Mouse (Mus musculus): ENCODE results near the gene Rxra.

The Rxra gene

GRCm38 (mm10) chr2:27676106-27676477 is at the start of gene Rxra:
Gene Rxra (plus strand): TSS chr2:27676440.
- DNase-seq (ENCODE audit: low read depth, low spot score), result no peak

- DNase-seq (ENCODE audit: low read depth, low spot score), result no peak
These were observed 49.6 kb upstream of the Rxra start for GRCm38 (mm10) chr2:27626604-27627003.

GRCm38 (mm10) chr2:27630601-27631285 is 45.5 kb upstream of the Rxra start:
- DNase-seq (ENCODE audit: low read depth, low spot score), result no peak

DNA sequence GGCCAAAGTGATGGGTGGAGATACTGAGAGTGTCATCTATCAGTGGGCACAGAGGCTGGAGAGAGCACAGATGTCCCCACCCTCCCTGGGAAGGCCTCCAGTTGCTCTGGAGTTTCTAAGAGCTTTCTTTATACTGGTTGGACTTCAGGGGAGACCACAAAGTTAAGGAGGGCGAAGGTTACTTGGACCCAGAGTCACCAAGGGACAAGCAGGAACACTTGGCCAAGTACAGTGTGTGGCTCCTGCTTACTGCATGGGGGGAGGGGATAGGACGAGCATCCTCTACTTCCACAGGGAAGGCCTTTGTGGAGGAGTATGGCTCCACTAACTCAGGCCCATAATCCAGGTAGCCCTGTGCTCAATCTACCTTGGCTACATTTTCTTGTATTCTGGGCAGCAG is 42.8 kb upstream of the Rxra start:
- DNase-seq (ENCODE audit: low read depth, low spot score), result no peak

DNA sequence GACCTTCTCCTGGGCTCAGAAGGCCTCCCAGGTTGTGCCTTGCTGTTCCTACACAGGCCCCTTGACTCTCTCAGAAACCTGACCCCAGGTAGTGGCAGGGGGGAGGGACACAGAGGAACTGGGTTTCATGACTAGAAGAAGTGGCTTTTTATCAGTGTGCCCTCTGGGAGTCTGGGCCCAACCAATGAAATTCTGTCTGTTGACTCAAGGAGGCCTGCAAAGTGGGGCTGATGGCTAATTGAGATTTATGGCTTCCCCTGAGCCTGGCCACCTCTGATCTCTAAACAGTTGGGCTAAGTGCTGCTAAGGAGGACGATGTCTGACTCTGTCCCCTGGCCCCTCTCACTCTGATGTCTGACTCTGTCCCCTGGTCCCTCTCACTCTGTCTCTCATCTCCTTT is 42.2 kb upstream of the Rxra start:
- DNase-seq (ENCODE audit: low read depth, low spot score), result no peak

GRCm38 (mm10) chr2:27635147-27635738 is 41.0 kb upstream of the Rxra start:
- DNase-seq (ENCODE audit: low read depth, low spot score), result no peak

DNA sequence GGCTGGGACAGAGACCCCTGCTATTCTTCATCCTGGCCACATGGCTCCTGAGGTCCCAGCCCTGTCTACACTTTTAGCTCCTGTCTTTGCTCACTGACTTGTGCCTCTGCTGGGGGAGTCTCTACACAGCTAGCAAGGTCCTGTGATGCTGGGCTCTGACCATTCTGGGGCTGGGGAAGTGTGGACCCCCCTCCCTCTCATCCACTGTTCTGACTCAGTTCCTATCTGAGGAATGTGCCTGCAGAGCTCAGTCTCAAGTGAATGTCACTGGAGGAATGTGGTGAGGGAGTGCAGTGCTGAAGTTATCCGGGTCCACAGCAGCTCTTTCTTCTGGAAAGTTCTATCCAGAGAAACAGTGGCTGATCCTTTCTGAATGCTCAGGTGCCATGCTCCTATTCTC is 39.4 kb upstream of the Rxra start:
- no peak for DNase-seq (ENCODE audit: low read depth, low spot score)

- no peak for DNase-seq (ENCODE audit: low read depth, low spot score)
These were observed 38.9 kb upstream of the Rxra start for GRCm38 (mm10) chr2:27637281-27637896.

DNA sequence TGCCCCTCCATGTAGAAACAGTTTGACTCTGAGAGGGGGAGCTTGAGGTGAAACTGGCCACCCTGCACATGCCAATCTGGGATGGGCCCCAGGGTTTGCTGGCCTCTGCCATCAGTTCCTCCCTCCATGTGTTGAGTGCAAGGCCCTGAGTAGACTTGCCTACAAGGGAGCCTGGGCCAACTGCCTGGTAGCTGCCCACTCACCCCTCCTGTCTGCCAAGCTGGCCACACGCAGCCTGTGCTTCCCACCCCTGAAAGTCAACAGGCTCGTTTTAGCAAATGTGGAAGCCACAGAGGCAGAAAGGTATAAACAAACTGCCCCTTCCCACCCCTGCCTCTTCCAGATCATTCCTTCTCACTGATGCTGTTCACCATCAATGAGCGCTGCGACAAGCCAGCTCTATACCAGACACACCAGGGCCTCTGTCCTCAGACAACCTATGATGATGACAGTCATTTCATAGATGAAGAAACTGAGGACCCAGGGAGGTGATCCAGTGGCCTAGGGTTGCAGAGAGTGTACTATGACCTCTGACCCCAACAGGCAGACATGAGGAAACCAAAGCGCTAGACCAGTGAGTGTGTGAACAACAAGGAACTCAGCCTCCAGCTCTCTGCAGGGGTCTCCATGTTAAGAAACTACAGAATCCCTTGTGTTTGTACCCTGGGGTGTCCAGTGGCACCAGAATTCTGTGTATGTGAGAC is 36.5 kb upstream of the Rxra start:
- no peak for DNase-seq (ENCODE audit: low read depth, low spot score)

DNA sequence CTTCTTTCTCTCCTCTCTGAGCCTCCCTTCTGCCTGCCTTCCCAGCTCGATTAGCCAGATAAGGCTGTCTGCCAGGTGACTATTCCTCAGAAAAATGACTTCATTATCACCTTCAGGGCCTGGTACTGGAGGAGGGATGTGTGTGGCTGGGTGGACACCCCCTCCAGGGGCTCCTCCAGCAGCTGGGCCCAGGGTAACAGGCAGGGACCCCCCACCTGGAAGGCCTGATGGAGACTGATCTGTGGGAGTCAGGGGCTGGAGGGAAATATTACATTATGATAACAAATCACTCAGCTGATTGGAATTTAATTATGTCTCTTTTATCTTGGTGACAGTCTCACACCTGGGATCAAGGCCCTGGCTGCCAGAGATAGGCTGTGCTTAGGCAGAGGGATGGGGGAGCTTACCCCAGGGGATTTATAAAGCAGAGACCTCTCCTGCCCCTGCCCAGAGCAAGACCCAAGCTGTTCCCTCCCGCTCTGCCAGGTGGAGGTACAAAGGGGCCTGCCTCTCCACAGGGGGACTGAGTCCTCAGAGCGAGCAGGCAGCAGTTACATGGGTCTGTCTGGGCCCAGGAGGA is 35.2 kb upstream of the Rxra start:
- DNase-seq (ENCODE audit: low read depth, low spot score), result no peak

DNA sequence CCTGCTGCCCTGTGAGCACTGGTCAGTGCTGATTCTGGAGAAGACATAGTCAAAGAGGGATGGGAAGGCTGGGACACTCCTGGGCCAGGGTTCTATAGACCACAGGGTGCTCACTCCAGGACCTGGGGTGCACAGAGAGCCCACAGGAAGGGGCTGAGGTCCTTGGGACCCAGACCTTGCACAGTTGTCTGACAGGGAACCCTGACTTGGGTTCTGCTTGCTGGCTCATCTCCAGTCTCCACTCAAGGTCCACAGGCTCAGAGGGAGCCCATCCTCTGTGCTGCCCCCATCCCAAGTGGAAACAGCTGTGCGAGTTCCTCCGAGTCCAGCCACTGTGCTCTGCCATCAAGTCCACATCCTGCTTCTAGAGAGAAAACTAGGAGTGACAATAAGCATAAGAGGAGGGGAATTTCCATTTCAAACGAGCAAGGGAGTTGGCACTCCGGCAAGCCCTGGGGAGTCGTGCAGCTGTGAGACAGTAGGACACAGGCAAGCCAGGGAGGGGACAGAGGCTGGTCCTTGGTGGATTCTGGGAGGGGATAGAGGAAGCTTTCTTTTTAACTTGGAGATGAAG is 31.6 kb upstream of the Rxra start:
- no peak for DNase-seq (ENCODE audit: low read depth, low spot score)

DNA sequence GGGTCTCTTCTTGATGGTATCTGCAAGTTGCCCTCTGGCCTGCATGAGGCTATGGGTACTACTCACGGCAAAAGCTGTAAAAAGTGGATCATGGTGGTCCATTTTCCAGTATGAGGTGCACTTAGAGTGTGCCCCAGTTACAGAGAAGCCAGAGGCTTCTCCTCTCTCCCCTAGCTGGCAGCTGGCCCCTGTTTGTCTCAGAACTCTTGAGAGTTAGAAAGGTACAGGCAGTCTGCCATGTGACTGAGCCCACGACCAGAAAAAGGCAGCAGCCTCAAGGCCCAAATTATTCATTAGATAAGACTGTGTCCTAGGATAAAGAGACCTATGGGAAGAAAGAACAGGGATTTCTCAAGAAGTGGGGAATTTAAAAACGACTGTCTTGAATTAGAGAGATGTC is 30.8 kb upstream of the Rxra start:
- DNase-seq (ENCODE audit: low read depth, low spot score), result no peak

DNA sequence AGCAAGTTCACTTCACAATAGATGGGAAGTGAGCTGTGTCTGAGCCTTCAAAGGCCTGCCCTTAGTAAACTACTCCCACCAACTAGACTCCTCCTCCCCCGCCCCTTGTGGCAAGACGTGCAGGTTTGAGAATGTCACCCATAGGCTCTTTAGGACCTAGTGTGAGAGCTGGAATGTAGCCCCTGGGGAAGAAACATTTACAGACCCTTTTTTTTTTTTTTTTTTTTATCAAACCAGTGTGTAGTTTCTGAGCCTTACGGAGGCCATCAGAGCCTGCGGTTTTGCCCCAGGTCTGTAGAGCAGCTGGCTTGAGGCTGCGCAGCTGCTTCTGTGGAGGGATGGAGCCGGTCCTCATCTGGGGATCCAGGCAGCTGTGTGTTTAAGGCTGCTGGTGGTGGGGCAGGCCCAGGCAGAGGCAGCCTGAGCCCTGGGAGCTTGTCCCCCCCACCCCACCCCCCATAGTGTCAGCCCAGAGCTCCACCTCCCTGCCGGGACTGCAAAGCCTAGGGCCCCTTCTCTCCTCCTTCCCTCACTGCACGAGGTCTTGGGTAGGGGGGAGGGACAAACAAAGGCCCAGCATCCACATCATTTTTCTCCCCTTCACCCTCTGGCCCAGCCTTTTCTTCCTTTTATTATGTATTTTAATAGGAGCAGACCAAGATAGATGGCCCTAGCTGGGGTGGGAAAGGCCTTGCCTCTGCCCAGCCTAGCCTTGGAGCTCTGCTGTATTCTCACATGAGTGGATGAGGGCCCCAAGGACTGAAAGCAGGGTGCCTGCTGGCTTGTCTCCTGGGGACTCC is 26.2 kb upstream of the Rxra start:
- no peak for DNase-seq (ENCODE audit: low read depth, low spot score)

DNA sequence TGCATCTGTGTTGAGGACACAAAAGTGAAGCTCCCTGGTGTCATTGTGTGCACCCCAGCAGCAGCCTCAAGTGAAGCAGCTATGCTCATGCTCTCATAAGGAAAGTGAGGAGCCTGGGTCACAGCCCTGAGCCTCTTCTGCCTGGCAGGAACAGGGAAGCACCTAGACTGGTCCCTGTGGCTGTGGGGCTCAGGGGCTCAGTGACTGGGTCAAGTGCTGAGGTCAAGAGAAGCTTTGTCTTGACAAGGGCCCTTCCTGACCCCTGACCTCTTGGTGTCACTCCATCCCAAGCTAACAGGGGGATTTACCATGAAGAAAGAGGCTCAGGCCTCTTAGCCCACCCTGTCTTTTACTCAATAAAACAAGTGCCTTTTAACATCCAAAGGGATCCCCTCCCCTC is 25.2 kb upstream of the Rxra start:
- DNase-seq (ENCODE audit: low read depth, low spot score), result no peak

- DNase-seq (ENCODE audit: low read depth, low spot score), result no peak
These were observed 22.7 kb upstream of the Rxra start for GRCm38 (mm10) chr2:27653496-27654030.

DNA sequence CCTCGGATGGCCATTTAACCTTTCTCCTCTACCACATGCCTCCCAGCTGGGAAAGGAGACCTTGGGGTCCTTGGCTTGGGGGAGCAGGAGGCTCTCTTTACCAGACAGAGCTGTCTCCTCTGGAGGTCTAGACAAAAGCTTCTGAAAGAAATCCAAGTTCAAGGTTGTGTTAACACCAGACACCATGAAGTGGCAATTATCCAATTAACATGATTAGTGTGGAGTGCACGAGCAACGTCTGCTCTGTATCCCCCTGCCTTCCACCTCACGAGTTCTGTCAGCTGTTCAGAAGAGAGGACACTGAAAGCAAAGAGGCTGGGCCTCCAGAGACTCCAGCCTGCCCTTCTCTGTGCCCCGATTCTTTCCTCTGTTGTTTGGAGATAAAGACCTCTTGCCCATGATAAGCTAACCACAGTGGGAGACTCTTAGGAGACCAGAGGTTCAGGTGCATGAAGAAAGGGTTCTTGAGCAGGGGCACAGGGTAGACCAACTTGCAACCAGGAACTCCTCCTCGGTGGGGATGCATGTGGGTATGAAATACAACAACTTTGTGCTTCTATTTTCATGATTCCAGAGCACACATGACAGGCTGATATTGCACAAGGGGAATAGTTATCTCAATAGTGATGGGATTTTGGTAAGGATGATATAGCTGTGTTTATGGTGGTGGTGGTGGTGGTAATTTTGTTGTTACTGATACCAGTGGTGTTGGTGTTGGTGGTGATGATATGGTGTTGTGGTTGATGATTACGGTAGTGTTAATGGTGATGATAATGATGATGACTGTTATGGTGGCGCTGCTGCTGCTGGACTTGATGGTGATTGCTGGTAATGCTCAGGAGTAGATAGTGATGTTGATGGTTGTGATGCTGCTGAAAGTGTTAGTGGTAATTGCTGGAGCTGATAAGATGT is 21.7 kb upstream of the Rxra start:
- no peak for DNase-seq (ENCODE audit: low read depth, low spot score)

GRCm38 (mm10) chr2:27656576-27656975 is 19.7 kb upstream of the Rxra start:
- DNase-seq (ENCODE audit: low read depth, low spot score), result no peak

- DNase-seq (ENCODE audit: low read depth, low spot score), result no peak
These were observed 11.0 kb upstream of the Rxra start for GRCm38 (mm10) chr2:27665284-27665683.

- no peak for DNase-seq (ENCODE audit: low read depth, low spot score)
These were observed 9.5 kb upstream of the Rxra start for GRCm38 (mm10) chr2:27666719-27667118.

GRCm38 (mm10) chr2:27667677-27668076 is 8.6 kb upstream of the Rxra start:
- DNase-seq (ENCODE audit: low read depth, low spot score), result no peak

All from A20 (cell line).